ENCODE assay signal across 9 mouse cellular contexts in the genomic region with DNA sequence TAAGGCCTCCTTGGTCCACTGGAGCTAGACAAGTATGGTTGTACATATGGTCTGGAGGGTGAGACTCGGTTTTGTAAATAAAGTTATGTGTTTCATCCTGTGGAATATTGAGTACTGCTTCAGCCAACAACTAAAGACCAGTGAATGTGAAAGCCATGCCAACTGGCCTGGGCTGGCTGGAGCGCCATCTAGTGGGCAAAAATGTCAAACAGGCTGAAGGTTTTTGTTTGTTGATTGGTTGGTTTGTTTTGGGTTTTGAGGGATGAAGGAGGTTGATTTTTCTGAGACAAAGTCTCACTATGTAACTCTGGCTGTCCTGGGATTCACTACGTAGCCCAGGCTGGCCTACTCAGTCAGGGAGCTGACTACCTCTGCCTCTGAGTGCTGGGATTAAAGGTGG. TPM values are rescaled to one million over a fixed set of nuclear protein-coding genes. Genes with fewer than 3 reads are reported as not detected.
DNase-seq lines count a peak whose midpoint lies in the region; ATAC-seq lines count a peak whose summit lies in the region.
"Had no signal": no experiment of that assay in that cellular context is flagged by ENCODE, and none has a peak within 500 bp of the region (broad histone marks: within the 10 kb centered on the region; RNA-seq: fewer than 3 reads in every experiment).

No protein-coding gene starts in this region.

- H3K9ac ChIP-seq in midbrain, embryonic 11.5 days (ENCODE audit: low read length): no peak overlapping the region
- no peak overlapping the region for H3K9ac ChIP-seq in midbrain, embryonic 16.5 days (ENCODE audit: low read depth, low read length)
- no peak overlapping the region for H3K9ac ChIP-seq in limb, embryonic 12.5 days (replicated peaks)
- H3K9ac ChIP-seq: midbrain, embryonic 12.5 days had no signal

- H3K9me3 ChIP-seq in midbrain, embryonic 11.5 days (ENCODE audit: control insufficient read depth, low read length): no peaks in the 10 kb centered on the region
- no peaks in the 10 kb centered on the region for H3K9me3 ChIP-seq in midbrain, embryonic 16.5 days (replicated peaks; ENCODE audit: control insufficient read depth, low read length, poor library complexity, severe bottlenecking)
- no peaks in the 10 kb centered on the region for H3K9me3 ChIP-seq in limb, embryonic 12.5 days
- H3K9me3 ChIP-seq: midbrain, embryonic 12.5 days had no signal

- H3K4me2 ChIP-seq in midbrain, embryonic 11.5 days: no peak overlapping the region
- H3K4me2 ChIP-seq in midbrain, embryonic 16.5 days (ENCODE audit: low read length): no peak overlapping the region
- 0 out of 2 replicates have a peak overlapping the region, but pooled peaks have one; percentile 13 for H3K4me2 ChIP-seq in limb, embryonic 12.5 days
- H3K4me2 ChIP-seq: midbrain, embryonic 12.5 days had no signal

- no peak overlapping the region for H3K4me3 ChIP-seq in midbrain, embryonic 11.5 days (ENCODE audit: low read depth, low read length)
- H3K4me3 ChIP-seq in midbrain, embryonic 16.5 days (ENCODE audit: low read depth, low read length): no peak overlapping the region
- H3K4me3 ChIP-seq in limb, embryonic 12.5 days (replicated peaks): no peak overlapping the region
- H3K4me3 ChIP-seq: midbrain, embryonic 12.5 days had no signal

- intact Hi-C loops in heart, postnatal 10 days (cut with DNase I): no loop called here

- WGBS in midbrain, embryonic 11.5 days: 7% methylated on average over 3 of the region's 3 CpGs
- 9% methylated on average over 3 of the region's 3 CpGs for WGBS in midbrain, embryonic 16.5 days
- WGBS in limb, embryonic 12.5 days: 6% methylated on average over 3 of the region's 3 CpGs

- peak; percentile 99 for DNase-seq in midbrain, embryonic 11.5 days (ENCODE audit: low spot score, missing footprints)
- DNase-seq in Muller cell, postnatal 12 days (ENCODE audit: inconsistent ontology term): peak; percentile 41
- peak; percentile 86 for DNase-seq in cerebellum, adult 9-10 months
- peak; percentile 73 to 90 for DNase-seq in heart, postnatal 10 days
- peak; percentile 87 for DNase-seq in retina, embryonic 14.5 days (ENCODE audit: low spot score)

- H3K4me1 ChIP-seq in midbrain, embryonic 11.5 days (ENCODE audit: control insufficient read depth, insufficient read depth, low read length): peaks cover 25% of the 10 kb centered on the region
- H3K4me1 ChIP-seq in midbrain, embryonic 16.5 days (ENCODE audit: control insufficient read depth, insufficient read depth, low read length): peaks cover 30% of the 10 kb centered on the region
- H3K4me1 ChIP-seq in limb, embryonic 12.5 days (replicated peaks): peaks cover 44% of the 10 kb centered on the region

- no peak overlapping the region for H3K27ac ChIP-seq in midbrain, embryonic 11.5 days (ENCODE audit: low read depth, low read length)
- no peak overlapping the region for H3K27ac ChIP-seq in midbrain, embryonic 16.5 days (ENCODE audit: low read length)
- H3K27ac ChIP-seq in limb, embryonic 12.5 days: no peak overlapping the region
- H3K27ac ChIP-seq: midbrain, embryonic 12.5 days had no signal

- no peak for ATAC-seq in midbrain, embryonic 11.5 days (ENCODE audit: low FRiP score)
- no peak for ATAC-seq in midbrain, embryonic 16.5 days
- ATAC-seq in limb, embryonic 12.5 days (ENCODE audit: insufficient number of reproducible peaks, insufficient read depth, low FRiP score, low TSS enrichment, low read depth): no peak
- ATAC-seq in megakaryocyte-erythroid progenitor cell, adult 5-6 weeks (replicated peaks; ENCODE audit: low FRiP score, low TSS enrichment, poor library complexity, severe bottlenecking): no peak

- peaks cover 9% of the 10 kb centered on the region for H3K36me3 ChIP-seq in midbrain, embryonic 11.5 days (ENCODE audit: control insufficient read depth, insufficient read depth, low read length)
- H3K36me3 ChIP-seq in midbrain, embryonic 16.5 days (ENCODE audit: control insufficient read depth, insufficient read depth, low read length): peaks cover 15% of the 10 kb centered on the region; the same call in 1 of the 2 replicates
- H3K36me3 ChIP-seq in limb, embryonic 12.5 days: peaks cover 24% of the 10 kb centered on the region

- H3K27me3 ChIP-seq in midbrain, embryonic 11.5 days (ENCODE audit: control insufficient read depth, insufficient read depth, low read length): peaks cover 6% of the 10 kb centered on the region
- peaks cover 13% of the 10 kb centered on the region for H3K27me3 ChIP-seq in midbrain, embryonic 16.5 days (ENCODE audit: control insufficient read depth, insufficient read depth, low read depth, low read length)
- H3K27me3 ChIP-seq in limb, embryonic 12.5 days: peaks cover 10% of the 10 kb centered on the region; the same call in 1 of the 2 replicates

RNA-seq across cellular contexts. Expression of gene Zmynd10, which starts 1.5 kb away (rescaled TPM):
- 0.33 and 0.49 TPM in 2 replicates for polyA plus RNA-seq in midbrain, embryonic 11.5 days (2014; fragmentation: Nextera tagmentation; extraction: Ambion mirVana)
- polyA plus RNA-seq in midbrain, embryonic 16.5 days (2015; fragmentation: Nextera tagmentation; extraction: Ambion mirVana): 3.5 and 6.1 TPM in 2 replicates
- total RNA-seq in heart, postnatal 10 days (2021): not detected
- 1.2 and 1.7 TPM in 2 replicates for polyA plus RNA-seq in limb, embryonic 12.5 days (2016; fragmentation: Nextera tagmentation; extraction: Ambion mirVana)
- not detected in 2 replicates for total RNA-seq in megakaryocyte-erythroid progenitor cell, adult 5-6 weeks (2014; fragmentation: Nextera tagmentation)
- total RNA-seq in megakaryocyte-erythroid progenitor cell, adult 5-6 weeks (2017): not detected in 2 replicates

RNA-seq across cellular contexts. Expression of gene Nprl2, which starts 3.6 kb away (rescaled TPM):
- polyA plus RNA-seq in midbrain, embryonic 11.5 days (2014; fragmentation: Nextera tagmentation; extraction: Ambion mirVana): 39.1 and 43.3 TPM in 2 replicates
- 76.2 and 82.2 TPM in 2 replicates for polyA plus RNA-seq in midbrain, embryonic 16.5 days (2015; fragmentation: Nextera tagmentation; extraction: Ambion mirVana)
- 10 to 100 TPM; 12.9 to 16.7 TPM for total RNA-seq in heart, postnatal 10 days (2021)
- polyA plus RNA-seq in limb, embryonic 12.5 days (2016; fragmentation: Nextera tagmentation; extraction: Ambion mirVana): 38.6 and 40.1 TPM in 2 replicates
- 14.8 and 19.1 TPM in 2 replicates for total RNA-seq in megakaryocyte-erythroid progenitor cell, adult 5-6 weeks (2014; fragmentation: Nextera tagmentation)
- total RNA-seq in megakaryocyte-erythroid progenitor cell, adult 5-6 weeks (2017): 7.5 and 8.7 TPM in 2 replicates

RNA-seq across cellular contexts. Expression of gene Cyb561d2, which starts 3.6 kb away (rescaled TPM):
- polyA plus RNA-seq in midbrain, embryonic 11.5 days (2014; fragmentation: Nextera tagmentation; extraction: Ambion mirVana): 18.3 and 18.9 TPM in 2 replicates
- 44.4 and 50.7 TPM in 2 replicates for polyA plus RNA-seq in midbrain, embryonic 16.5 days (2015; fragmentation: Nextera tagmentation; extraction: Ambion mirVana)
- 1 to 10 TPM; 5.5 to 6.2 TPM for total RNA-seq in heart, postnatal 10 days (2021)
- 15.3 and 15.6 TPM in 2 replicates for polyA plus RNA-seq in limb, embryonic 12.5 days (2016; fragmentation: Nextera tagmentation; extraction: Ambion mirVana)
- total RNA-seq in megakaryocyte-erythroid progenitor cell, adult 5-6 weeks (2014; fragmentation: Nextera tagmentation): 5.3 and 16.6 TPM in 2 replicates
- 14.5 and 15.0 TPM in 2 replicates for total RNA-seq in megakaryocyte-erythroid progenitor cell, adult 5-6 weeks (2017)

RNA-seq across cellular contexts. Expression of gene Rassf1, which starts 5.8 kb away (rescaled TPM):
- polyA plus RNA-seq in midbrain, embryonic 11.5 days (2014; fragmentation: Nextera tagmentation; extraction: Ambion mirVana): 40.5 and 44.0 TPM in 2 replicates
- 45.3 and 49.4 TPM in 2 replicates for polyA plus RNA-seq in midbrain, embryonic 16.5 days (2015; fragmentation: Nextera tagmentation; extraction: Ambion mirVana)
- total RNA-seq in heart, postnatal 10 days (2021): 10 to 100 TPM; 28.8 to 32.0 TPM
- 59.8 and 64.8 TPM in 2 replicates for polyA plus RNA-seq in limb, embryonic 12.5 days (2016; fragmentation: Nextera tagmentation; extraction: Ambion mirVana)
- total RNA-seq in megakaryocyte-erythroid progenitor cell, adult 5-6 weeks (2014; fragmentation: Nextera tagmentation): 24.6 and 29.3 TPM in 2 replicates
- total RNA-seq in megakaryocyte-erythroid progenitor cell, adult 5-6 weeks (2017): 32.8 and 40.3 TPM in 2 replicates

RNA-seq across cellular contexts. Expression of gene Tmem115, which starts 11.9 kb away (rescaled TPM):
- polyA plus RNA-seq in midbrain, embryonic 11.5 days (2014; fragmentation: Nextera tagmentation; extraction: Ambion mirVana): 40.9 and 44.6 TPM in 2 replicates
- polyA plus RNA-seq in midbrain, embryonic 16.5 days (2015; fragmentation: Nextera tagmentation; extraction: Ambion mirVana): 45.2 and 47.2 TPM in 2 replicates
- 10 to 100 TPM; 25.0 to 26.5 TPM for total RNA-seq in heart, postnatal 10 days (2021)
- 47.0 and 47.7 TPM in 2 replicates for polyA plus RNA-seq in limb, embryonic 12.5 days (2016; fragmentation: Nextera tagmentation; extraction: Ambion mirVana)
- 15.0 and 18.4 TPM in 2 replicates for total RNA-seq in megakaryocyte-erythroid progenitor cell, adult 5-6 weeks (2014; fragmentation: Nextera tagmentation)
- total RNA-seq in megakaryocyte-erythroid progenitor cell, adult 5-6 weeks (2017): 13.3 and 15.7 TPM in 2 replicates

Comparison
In these comparisons a context has a peak if more than half of its experiments do, and no peak if none do; other contexts are left out.
1. DNase-seq: peak in every context shown above with its lines; median percentile 99 in midbrain, embryonic 11.5 days; 87 in retina, embryonic 14.5 days; 86 in cerebellum, adult 9-10 months; 82 in heart, postnatal 10 days; 41 in Muller cell, postnatal 12 days.